Mouse (Mus musculus) kidney, adult 2 months (tissue): Measurements from ENCODE around the gene Alpk3.

Experiments
- CTCF ChIP-seq: fragments of 200-500 bp; conservative IDR thresholded peaks from 2 replicates; pipeline ENCODE4 v1.5.1; 2011; ENCODE audit warnings: low read depth, mild to moderate bottlenecking, control low read depth, low read length, moderate library complexity, mixed read lengths; ENCODE audit not compliant: insufficient read depth, insufficient read length
- POLR2A ChIP-seq: fragments of 200-500 bp; IDR thresholded peaks from one replicate; pipeline ENCODE4 v1.6.1; 2011; ENCODE audit warnings: low read depth, low read length, control low read depth

DNA sequence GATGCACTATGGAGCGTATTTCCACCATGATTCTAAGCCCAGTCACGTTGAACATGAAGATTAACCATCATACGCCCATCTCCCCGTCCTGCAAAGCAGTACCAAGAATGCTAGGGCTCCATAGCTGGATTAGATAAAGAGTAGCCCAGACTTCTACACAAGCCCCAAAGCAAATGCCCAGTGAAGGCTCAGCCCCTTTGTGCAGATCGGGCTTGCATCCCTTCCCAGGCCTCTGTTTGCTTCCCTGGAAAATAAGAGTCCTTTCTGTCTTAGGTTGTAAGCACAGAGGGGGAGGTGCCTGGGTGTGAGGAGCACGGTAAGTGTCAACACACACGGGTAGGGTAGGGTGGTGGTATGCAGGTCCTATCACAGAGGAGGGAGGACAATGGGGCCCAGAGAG, 95.4 kb downstream of the Alpk3 start:
- TF ChIP-seq POLR2A = no peak
- TF ChIP-seq CTCF = no peak
